Mouse (Mus musculus) midbrain, embryonic 15.5 days (tissue): ENCODE results near the gene Spsb2. TPM values are rescaled to one million over a fixed set of nuclear protein-coding genes. Genes with fewer than 3 reads are reported as not detected.

ENCODE experiments used
- ATAC-seq: fragments of 200-750 bp; cut with Nextera tagmentation; replicated peaks from 2 replicates; pipeline ENCODE4 v1.8.0; 2017; ENCODE audit warnings: moderate TSS enrichment
- H3K27ac ChIP-seq: fragments of 300-500 bp; sonication (generic); 2 replicates; pipeline ENCODE4 v1.5.1; 2015; ENCODE audit warnings: mild to moderate bottlenecking, inconsistent platforms
- H3K27me3 ChIP-seq: fragments of 300-500 bp; sonication (generic); replicated peaks from 2 replicates; pipeline ENCODE4 v1.6.1; 2015; ENCODE audit warnings: inconsistent platforms
- H3K36me3 ChIP-seq: fragments of 300-500 bp; sonication (generic); replicated peaks from 2 replicates; pipeline ENCODE4 v1.6.1; 2015; ENCODE audit warnings: inconsistent platforms
- H3K4me1 ChIP-seq: fragments of 300-500 bp; sonication (generic); 2 replicates; pipeline ENCODE4 v1.6.1; 2015; ENCODE audit warnings: inconsistent platforms
- H3K4me2 ChIP-seq: fragments of 300-500 bp; sonication (generic); 2 replicates; pipeline ENCODE4 v1.6.1; 2015; ENCODE audit warnings: inconsistent platforms, mild to moderate bottlenecking, moderate library complexity
- H3K4me3 ChIP-seq: fragments of 300-500 bp; sonication (generic); 2 replicates; pipeline ENCODE4 v1.5.1; 2015; ENCODE audit warnings: mild to moderate bottlenecking, inconsistent platforms
- H3K9ac ChIP-seq: fragments of 300-500 bp; sonication (generic); 2 replicates; pipeline ENCODE4 v1.6.1; 2015; ENCODE audit warnings: mild to moderate bottlenecking, inconsistent platforms
- H3K9me3 ChIP-seq: fragments of 300-500 bp; sonication (generic); 2 replicates; pipeline ENCODE4 v1.6.1; 2016; ENCODE audit warnings: inconsistent platforms
- WGBS: fragments of 180-500 bp; shearing (Covaris S2); methylation state at CpG from one replicate; pipeline ENCODE4 v1.1.7; 2015; ENCODE audit warnings: mixed read lengths; 5-methylcytosine and 5-hydroxymethylcytosine counted together
- polyA plus RNA-seq: library from polyadenylated mRNA; unstranded; fragments of >200 nt; fragmentation: Nextera tagmentation; extraction: Ambion mirVana; gene quantifications from 2 replicates; pipeline ENCODE4 v1.2.1, GENCODE M21; 2015

Gene Spsb2
- polyA plus RNA-seq = 8.8 and 10.1 TPM in 2 replicates

GRCm38 (mm10) chr6:124808358-124809012, at the start of gene Spsb2:
TSS of gene Spsb2 (plus strand) at chr6:124808661.
- no peaks in the 10 kb centered on the region for H3K27me3 ChIP-seq
- H3K36me3 ChIP-seq = 0 out of 2 replicates have a peak, but pooled peaks cover 4% of the 10 kb centered on the region
- peak within 1 kb of the TSS; percentile 67 for H3K27ac ChIP-seq
- H3K9ac ChIP-seq = peak within 1 kb of the TSS; percentile 21
- peak within 1 kb of the TSS; percentile 43 for H3K4me3 ChIP-seq
- peak within 1 kb of the TSS; percentile 83 for H3K4me2 ChIP-seq
- no peaks in the 10 kb centered on the region for H3K9me3 ChIP-seq
- peak; percentile 7; the same call in 1 of the 2 replicates for ATAC-seq
- H3K4me1 ChIP-seq = peaks cover 49% of the 10 kb centered on the region
- WGBS = 4% methylated on average over 29 of the region's 29 CpGs

- Histone ChIP-seq H3K9me3 (no peaks in the 10 kb centered on the region), H3K4me3 (no peak overlapping the region), H3K9ac (no peak overlapping the region), H3K27ac (peak overlapping the region; percentile 96), H3K27me3 (no peaks in the 10 kb centered on the region), H3K4me2 (no peak overlapping the region), H3K36me3 (no peaks in the 10 kb centered on the region), H3K4me1 (peaks cover 37% of the 10 kb centered on the region)
- ATAC-seq = no peak
- 64% methylated on average over 2 of the region's 2 CpGs for WGBS
These were observed 49.6 kb upstream of the Spsb2 start for GRCm38 (mm10) chr6:124758849-124759232.

- Histone ChIP-seq H3K36me3 (no peaks in the 10 kb centered on the region), H3K27me3 (no peaks in the 10 kb centered on the region), H3K4me1 (peaks cover 33% of the 10 kb centered on the region), H3K9ac (no peak overlapping the region), H3K4me3 (no peak overlapping the region), H3K27ac (peak overlapping the region; percentile 96), H3K4me2 (no peak overlapping the region), H3K9me3 (no peaks in the 10 kb centered on the region)
- no peak for ATAC-seq
- 4% methylated on average over 5 of the region's 5 CpGs for WGBS
These were observed 49.2 kb upstream of the Spsb2 start for GRCm38 (mm10) chr6:124759259-124759658.

- H3K36me3 ChIP-seq = no peaks in the 10 kb centered on the region
- H3K4me2 ChIP-seq = no peak overlapping the region
- H3K4me1 ChIP-seq = peaks cover 27% of the 10 kb centered on the region
- ATAC-seq = no peak
- H3K9me3 ChIP-seq = no peaks in the 10 kb centered on the region
- no peak overlapping the region for H3K27ac ChIP-seq
- WGBS = 89% methylated on average over 7 of the region's 7 CpGs
- H3K27me3 ChIP-seq = 0 out of 2 replicates have a peak, but pooled peaks cover 2% of the 10 kb centered on the region
- no peak overlapping the region for H3K4me3 ChIP-seq
- no peak overlapping the region for H3K9ac ChIP-seq
These were observed 42.5 kb upstream of the Spsb2 start for GRCm38 (mm10) chr6:124765951-124766350.

- Histone ChIP-seq H3K36me3 (no peaks in the 10 kb centered on the region), H3K27me3 (0 out of 2 replicates have a peak, but pooled peaks cover 2% of the 10 kb centered on the region), H3K27ac (peak overlapping the region; percentile 13; the same call in 1 of the 2 replicates), H3K9me3 (no peaks in the 10 kb centered on the region), H3K4me1 (peaks cover 27% of the 10 kb centered on the region), H3K9ac (no peak overlapping the region), H3K4me3 (no peak overlapping the region), H3K4me2 (peak overlapping the region; percentile 81)
- no peak for ATAC-seq
- 24% methylated on average over 4 of the region's 4 CpGs for WGBS
These were observed 40.9 kb upstream of the Spsb2 start for GRCm38 (mm10) chr6:124767536-124767919.

- WGBS = 21% methylated on average over 17 of the region's 19 CpGs
- Histone ChIP-seq H3K4me2 (peak overlapping the region; percentile 81), H3K4me3 (peak overlapping the region; percentile 47), H3K9ac (peak overlapping the region; percentile 60; the same call in 1 of the 2 replicates), H3K9me3 (no peaks in the 10 kb centered on the region), H3K36me3 (no peaks in the 10 kb centered on the region), H3K4me1 (peaks cover 27% of the 10 kb centered on the region), H3K27ac (peak overlapping the region; percentile 67), H3K27me3 (0 out of 2 replicates have a peak, but pooled peaks cover 2% of the 10 kb centered on the region)
- ATAC-seq = peak; percentile 24
These were observed 40.3 kb upstream of the Spsb2 start for GRCm38 (mm10) chr6:124767920-124768703.

GRCm38 (mm10) chr6:124768704-124769044, 39.8 kb upstream of the Spsb2 start:
- Histone ChIP-seq H3K27me3 (0 out of 2 replicates have a peak, but pooled peaks cover 2% of the 10 kb centered on the region), H3K4me1 (peaks cover 27% of the 10 kb centered on the region), H3K4me2 (peak overlapping the region; percentile 81), H3K9me3 (no peaks in the 10 kb centered on the region), H3K4me3 (peak overlapping the region; percentile 47), H3K36me3 (no peaks in the 10 kb centered on the region), H3K27ac (peak overlapping the region; percentile 67), H3K9ac (peak overlapping the region; percentile 60)
- peak; percentile 8; the same call in 1 of the 2 replicates for ATAC-seq
- WGBS = 7% methylated on average over 9 of the region's 9 CpGs

- H3K36me3 ChIP-seq = no peaks in the 10 kb centered on the region
- H3K9ac ChIP-seq = peak within 1 kb of the TSS; percentile 60
- H3K9me3 ChIP-seq = no peaks in the 10 kb centered on the region
- 0 out of 2 replicates have a peak, but pooled peaks cover 2% of the 10 kb centered on the region for H3K27me3 ChIP-seq
- peak within 1 kb of the TSS; percentile 47 for H3K4me3 ChIP-seq
- peak within 1 kb of the TSS; percentile 81 for H3K4me2 ChIP-seq
- peaks cover 27% of the 10 kb centered on the region for H3K4me1 ChIP-seq
- peak; percentile 83 for ATAC-seq
- peak within 1 kb of the TSS; percentile 67 for H3K27ac ChIP-seq
- 1% methylated on average over 54 of the region's 54 CpGs for WGBS
These were observed 39.2 kb upstream of the Spsb2 start, which contains the start of gene Eno2 for GRCm38 (mm10) chr6:124769101-124769765. TSS of gene Eno2 (minus strand) at chr6:124769673.

GRCm38 (mm10) chr6:124770013-124770412, 38.4 kb upstream of the Spsb2 start:
- Histone ChIP-seq H3K9me3 (no peaks in the 10 kb centered on the region), H3K4me1 (peaks cover 27% of the 10 kb centered on the region), H3K36me3 (no peaks in the 10 kb centered on the region), H3K27ac (peak overlapping the region; percentile 67), H3K9ac (peak overlapping the region; percentile 60), H3K27me3 (0 out of 2 replicates have a peak, but pooled peaks cover 2% of the 10 kb centered on the region), H3K4me3 (peak overlapping the region; percentile 47), H3K4me2 (peak overlapping the region; percentile 81)
- 56% methylated on average over 7 of the region's 7 CpGs for WGBS
- ATAC-seq = no peak; the same call in 1 of the 2 replicates

- Histone ChIP-seq H3K9me3 (no peaks in the 10 kb centered on the region), H3K27ac (no peak overlapping the region), H3K4me2 (no peak overlapping the region), H3K27me3 (0 out of 2 replicates have a peak, but pooled peaks cover 2% of the 10 kb centered on the region), H3K4me3 (no peak overlapping the region), H3K36me3 (no peaks in the 10 kb centered on the region), H3K9ac (no peak overlapping the region), H3K4me1 (peaks cover 27% of the 10 kb centered on the region)
- no peak for ATAC-seq
- 89% methylated on average over 15 of the region's 15 CpGs for WGBS
These were observed 38.0 kb upstream of the Spsb2 start for GRCm38 (mm10) chr6:124770511-124770910.

GRCm38 (mm10) chr6:124779222-124779983, 29.1 kb upstream of the Spsb2 start, which contains the start of gene Lrrc23:
TSS of gene Lrrc23 (minus strand) at chr6:124779727.
- Histone ChIP-seq H3K4me1 (peaks cover 9% of the 10 kb centered on the region; the same call in 1 of the 2 replicates), H3K27me3 (no peaks in the 10 kb centered on the region), H3K4me3 (peak within 1 kb of the TSS; percentile 33), H3K36me3 (no peaks in the 10 kb centered on the region), H3K4me2 (peak within 1 kb of the TSS; percentile 48), H3K9ac (0 out of 2 replicates have a peak within 1 kb of the TSS, but pooled peaks have one; percentile 17), H3K27ac (no peak within 1 kb of the TSS), H3K9me3 (no peaks in the 10 kb centered on the region)
- peak; percentile 60 for ATAC-seq
- WGBS = 2% methylated on average over 23 of the region's 23 CpGs
